Mouse (Mus musculus): ENCODE results near the gene Gm21887.
"Not testable (repeated sequence)": the region's sequence is repeated elsewhere in the genome, so short reads cannot be mapped to it uniquely, and the experiment has no call there.

The Gm21887 gene

DNA sequence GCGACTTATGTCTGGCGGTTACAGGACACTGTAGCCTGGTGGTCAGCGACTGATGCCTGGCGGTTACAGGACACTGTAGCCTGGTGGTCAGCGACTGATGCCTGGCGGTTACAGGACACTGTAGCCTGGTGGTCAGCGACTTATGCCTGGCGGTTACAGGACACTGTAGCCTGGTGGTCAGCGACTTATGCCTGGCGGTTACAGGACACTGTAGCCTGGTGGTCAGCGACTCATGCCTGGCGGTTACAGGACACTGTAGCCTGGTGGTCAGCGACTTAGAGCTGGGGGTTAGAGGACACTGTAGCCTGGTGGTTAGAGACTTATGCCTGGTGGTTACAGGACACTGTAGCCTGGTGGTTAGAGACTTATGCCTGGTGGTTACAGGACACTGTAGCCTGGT, 4.0 kb downstream of the Gm21887 start:
- not testable (repeated sequence) for DNase-seq (ENCODE audit: low spot score)

DNA sequence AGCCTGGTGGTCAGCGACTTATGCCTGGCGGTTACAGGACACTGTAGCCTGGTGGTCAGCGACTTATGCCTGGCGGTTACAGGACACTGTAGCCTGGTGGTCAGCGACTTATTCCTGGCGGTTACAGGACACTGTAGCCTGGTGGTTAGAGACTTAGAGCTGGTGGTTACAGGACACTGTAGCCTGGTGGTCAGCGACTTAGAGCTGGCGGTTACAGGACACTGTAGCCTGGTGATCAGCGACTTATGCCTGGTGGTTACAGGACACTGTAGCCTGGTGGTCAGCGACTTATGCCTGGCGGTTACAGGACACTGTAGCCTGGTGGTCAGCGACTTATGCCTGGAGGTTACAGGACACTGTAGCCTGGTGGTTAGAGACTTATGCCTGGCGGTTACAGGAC, 4.6 kb downstream of the Gm21887 start:
- DNase-seq (ENCODE audit: low spot score): not testable (repeated sequence)

DNA sequence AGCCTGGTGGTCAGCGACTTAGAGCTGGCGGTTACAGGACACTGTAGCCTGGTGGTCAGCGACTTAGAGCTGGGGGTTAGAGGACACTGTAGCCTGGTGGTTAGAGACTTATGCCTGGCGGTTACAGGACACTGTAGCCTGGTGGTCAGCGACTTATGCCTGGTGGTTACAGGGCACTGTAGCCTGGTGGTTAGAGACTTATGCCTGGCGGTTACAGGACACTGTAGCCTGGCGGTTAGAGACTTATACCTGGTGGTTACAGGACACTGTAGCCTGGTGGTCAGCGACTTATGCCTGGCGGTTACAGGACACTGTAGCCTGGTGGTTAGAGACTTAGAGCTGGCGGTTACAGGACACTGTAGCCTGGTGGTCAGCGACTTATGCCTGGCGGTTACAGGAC, 6.4 kb downstream of the Gm21887 start:
- DNase-seq (ENCODE audit: low spot score): not testable (repeated sequence)

DNA sequence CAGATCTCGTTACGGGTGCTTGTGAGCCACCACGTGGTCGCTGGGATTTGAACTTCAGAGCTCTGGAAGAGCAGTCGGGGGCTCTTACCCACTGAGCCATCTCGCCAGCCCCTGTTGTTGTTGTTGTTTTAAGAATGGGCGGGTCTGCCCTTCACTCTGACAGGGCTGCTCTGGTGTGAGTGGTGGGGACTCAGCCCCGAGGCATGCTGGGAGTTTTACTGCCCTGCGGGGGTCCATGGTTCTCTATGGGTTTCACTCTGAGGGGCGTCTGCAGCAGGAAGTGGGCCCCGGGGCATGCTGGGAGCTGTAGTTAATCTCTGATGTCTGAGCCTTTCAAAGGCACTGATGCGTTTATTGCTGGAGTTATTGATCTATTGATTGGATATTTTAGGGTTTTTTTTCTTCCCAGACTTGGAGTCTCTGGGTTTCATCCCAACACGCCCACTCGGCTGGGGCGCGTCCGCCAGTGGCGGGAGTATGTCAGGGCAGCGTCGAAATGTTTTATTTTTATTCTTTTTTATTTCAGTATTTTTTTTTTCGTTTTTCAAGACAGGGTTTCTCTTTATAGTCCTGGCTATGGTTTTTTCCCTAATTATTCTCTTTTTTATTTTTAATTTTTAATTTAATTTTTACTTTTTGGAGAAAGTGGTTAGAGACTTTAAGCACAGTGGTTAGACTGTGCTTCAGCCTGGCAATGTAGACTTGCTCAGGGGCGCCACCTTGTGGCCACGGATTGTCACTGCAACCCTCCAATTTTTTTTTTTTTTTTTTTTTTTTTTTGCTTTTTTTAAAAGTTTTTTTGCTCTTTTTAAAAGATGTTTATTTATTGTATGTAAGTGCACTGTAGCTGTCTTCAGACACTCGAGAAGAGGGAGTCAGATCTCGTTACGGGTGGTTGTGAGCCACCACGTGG, 8.1 kb downstream of the Gm21887 start:
- peak; percentile 73 for DNase-seq (ENCODE audit: low spot score)

GRCm38 (mm10) chrX:170018571-170019218, 9.2 kb downstream of the Gm21887 start:
- peak; percentile 89 for DNase-seq (ENCODE audit: low spot score)

GRCm38 (mm10) chrX:170019219-170019953, 9.9 kb downstream of the Gm21887 start:
- peak; percentile 74 for DNase-seq (ENCODE audit: low spot score)

GRCm38 (mm10) chrX:170019954-170020689, 10.7 kb downstream of the Gm21887 start:
- DNase-seq (ENCODE audit: low spot score): peak; percentile 94

- DNase-seq (ENCODE audit: low spot score): peak; percentile 69
Observed at GRCm38 (mm10) chrX:170020690-170021050, 11.2 kb downstream of the Gm21887 start.

GRCm38 (mm10) chrX:170021205-170021604, 11.7 kb downstream of the Gm21887 start:
- peak; percentile 56 for DNase-seq (ENCODE audit: low spot score)

DNA sequence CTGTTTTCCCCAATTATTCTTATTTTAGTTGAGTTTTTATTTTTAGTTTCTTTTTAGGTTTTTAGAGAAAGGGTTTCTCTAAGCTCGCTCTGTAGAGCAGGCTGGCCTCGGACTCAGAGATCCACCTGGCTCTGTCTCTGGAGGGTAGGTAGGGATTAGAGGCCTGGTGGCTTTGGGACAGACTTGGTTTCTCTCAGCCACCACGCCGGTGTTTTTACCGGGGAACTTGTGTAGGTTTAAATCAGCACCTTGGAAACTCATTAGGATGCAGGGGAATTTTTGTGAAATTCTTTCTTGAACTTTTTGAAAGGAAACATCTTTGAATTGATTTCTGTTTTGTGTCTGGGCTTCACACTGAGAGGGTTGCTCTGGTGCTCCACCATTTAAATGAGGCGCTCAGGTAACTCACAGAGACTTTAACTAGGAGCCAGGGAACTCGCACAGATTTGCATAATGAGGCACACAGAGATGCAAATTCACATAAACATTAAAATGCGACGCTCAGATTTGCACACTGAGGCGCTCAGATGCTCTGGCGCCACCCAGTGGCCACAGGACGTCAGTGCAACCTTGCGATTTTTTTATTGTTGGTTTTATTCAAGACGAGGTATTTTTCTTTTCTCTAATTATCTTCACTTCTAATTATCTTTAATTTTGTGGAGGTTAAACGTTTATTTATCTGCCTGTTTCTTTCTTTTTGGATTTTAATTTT, 12.4 kb downstream of the Gm21887 start:
- peak; percentile 60 for DNase-seq (ENCODE audit: low spot score)
